Mouse (Mus musculus) small intestine, adult 2 months (tissue): ENCODE measurements around the gene Arid5a.

Experiments
- CTCF ChIP-seq: fragments of 200-500 bp; IDR thresholded peaks from 2 replicates; pipeline ENCODE4 v1.5.1; 2012; ENCODE audit warnings: low read depth, mild to moderate bottlenecking, control low read depth, inconsistent platforms, low read length, moderate library complexity, mixed read lengths; ENCODE audit not compliant: insufficient replicate concordance, insufficient read length; ENCODE audit errors: extremely low read depth
- POLR2A ChIP-seq: fragments of 200-500 bp; IDR thresholded peaks from 2 replicates; pipeline ENCODE4 v1.6.1; 2012; ENCODE audit warnings: low read depth, mild to moderate bottlenecking, control low read depth, inconsistent platforms, low read length, moderate library complexity

DNA sequence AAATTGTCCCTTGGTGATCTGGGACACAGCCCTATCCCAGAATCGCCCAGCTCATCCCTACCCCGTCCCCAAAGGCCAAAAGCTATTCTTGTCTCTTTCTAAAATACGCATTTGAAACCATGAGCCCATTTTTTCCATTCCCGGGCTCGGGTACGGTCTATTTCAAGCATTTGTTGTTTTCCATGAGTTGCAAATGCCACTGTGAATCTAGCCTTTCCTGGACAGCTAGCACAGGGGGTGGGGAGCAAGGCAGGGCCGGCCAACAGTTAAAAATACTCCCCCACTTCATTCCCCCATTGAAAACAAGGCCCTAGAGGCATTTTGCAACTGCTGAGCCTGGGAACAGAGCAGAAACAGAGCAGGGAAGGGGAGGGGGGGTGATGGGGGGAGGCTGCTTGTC lies 2.8 kb upstream of the Arid5a start:
- TF ChIP-seq CTCF (no peak), POLR2A (no peak)
